24 mouse cellular contexts compared by ENCODE assay signal in genomic region chr14:49316493-49316894, GRCm38 (mm10).
A peak's percentile ranks its signal among the peaks of the same experiment; 100 is the strongest.
DNase-seq lines count a peak whose midpoint lies in the region; ATAC-seq and TF ChIP-seq lines count a peak whose summit lies in the region.
"Had no signal": no experiment of that assay in that cellular context is flagged by ENCODE, and none has a peak within 500 bp of the region (broad histone marks: within the 10 kb centered on the region; RNA-seq: fewer than 3 reads in every experiment).

No protein-coding gene starts in this region.

- no peak for TF ChIP-seq POLR2A in thymus, adult 2 months (IDR thresholded peaks at IDR 0.05; ENCODE audit: control insufficient read depth, extremely low read depth, insufficient read depth, low read length, poor library complexity)

- H3K9ac ChIP-seq in hindbrain, embryonic 16.5 days (ENCODE audit: low read depth, low read length) = no peak overlapping the region; the same call in 1 of the 2 replicates
- H3K9ac ChIP-seq in hindbrain, embryonic 12.5 days = no peak overlapping the region
- H3K9ac ChIP-seq in forebrain, embryonic 14.5 days (ENCODE audit: low read length) = no peak overlapping the region
- no peak overlapping the region for H3K9ac ChIP-seq in midbrain, embryonic 16.5 days (ENCODE audit: low read depth, low read length)
- H3K9ac ChIP-seq: heart, embryonic 12.5 days; liver, embryonic 13.5 days; lung, embryonic 15.5 days; neural tube, embryonic 12.5 days had no signal

- peaks cover 4% of the 10 kb centered on the region; the same call in 1 of the 2 replicates for H3K4me1 ChIP-seq in hindbrain, embryonic 16.5 days (ENCODE audit: control insufficient read depth, insufficient read depth, low read depth, low read length)
- peaks cover 4% of the 10 kb centered on the region for H3K4me1 ChIP-seq in hindbrain, embryonic 12.5 days
- peaks cover 7% of the 10 kb centered on the region for H3K4me1 ChIP-seq in forebrain, embryonic 14.5 days (ENCODE audit: control insufficient read depth, insufficient read depth, low read length)
- peaks cover 7% of the 10 kb centered on the region for H3K4me1 ChIP-seq in midbrain, embryonic 16.5 days (ENCODE audit: control insufficient read depth, insufficient read depth, low read length)
- no peaks in the 10 kb centered on the region for H3K4me1 ChIP-seq in thymus, adult 2 months (replicated peaks; ENCODE audit: control insufficient read depth, insufficient read depth, low read length)
- H3K4me1 ChIP-seq: heart, embryonic 12.5 days; liver, embryonic 13.5 days; neural tube, embryonic 12.5 days had no signal

- no peak overlapping the region for H3K4me3 ChIP-seq in hindbrain, embryonic 16.5 days (ENCODE audit: low read length)
- no peak overlapping the region for H3K4me3 ChIP-seq in hindbrain, embryonic 12.5 days
- H3K4me3 ChIP-seq in forebrain, embryonic 14.5 days (ENCODE audit: low read depth, low read length) = no peak overlapping the region
- no peak overlapping the region for H3K4me3 ChIP-seq in midbrain, embryonic 16.5 days (ENCODE audit: low read depth, low read length)
- H3K4me3 ChIP-seq in thymus, adult 2 months (ENCODE audit: control insufficient read depth, insufficient read depth, low read length) = no peak overlapping the region
- H3K4me3 ChIP-seq: embryonic facial prominence, embryonic 10.5 days; gastrocnemius, adult 2 months; heart, embryonic 12.5 days; liver, embryonic 13.5 days; lung, embryonic 15.5 days; neural tube, embryonic 12.5 days had no signal

- no peak overlapping the region for H3K4me2 ChIP-seq in hindbrain, embryonic 16.5 days (ENCODE audit: low read length)
- no peak overlapping the region for H3K4me2 ChIP-seq in hindbrain, embryonic 12.5 days (replicated peaks)
- H3K4me2 ChIP-seq in forebrain, embryonic 14.5 days (ENCODE audit: low read length) = no peak overlapping the region
- H3K4me2 ChIP-seq in midbrain, embryonic 16.5 days (ENCODE audit: low read length) = no peak overlapping the region
- H3K4me2 ChIP-seq: heart, embryonic 12.5 days; liver, embryonic 13.5 days; lung, embryonic 15.5 days; neural tube, embryonic 12.5 days had no signal

- WGBS in hindbrain, embryonic 16.5 days = 14% methylated on average over 5 of the region's 5 CpGs
- WGBS in hindbrain, embryonic 12.5 days = 26% methylated on average over 5 of the region's 5 CpGs
- 7% methylated on average over 5 of the region's 5 CpGs for WGBS in forebrain, embryonic 14.5 days
- 8% methylated on average over 5 of the region's 5 CpGs for WGBS in midbrain, embryonic 16.5 days
- WGBS in thymus, adult 2 months = 64% methylated on average over 5 of the region's 5 CpGs

- ATAC-seq in hindbrain, embryonic 16.5 days = peak; percentile 48; the same call in 1 of the 2 replicates
- no peak for ATAC-seq in hindbrain, embryonic 12.5 days (ENCODE audit: low FRiP score)
- peak; percentile 55 for ATAC-seq in forebrain, embryonic 14.5 days
- peak; percentile 91 for ATAC-seq in midbrain, embryonic 16.5 days
- ATAC-seq: activated CD4-positive, CD25-positive, alpha-beta regulatory T cell, adult 4 months; inflammation-experienced regulatory T-cells, adult 6 months; Patski had no signal

- peak; percentile 18 for DNase-seq in embryo, embryonic 10 days (ENCODE audit: low spot score)
- no peak for DNase-seq in embryo, embryonic 10.5 days (ENCODE audit: low spot score)
- peak; percentile 35 for DNase-seq in forebrain, embryonic 14.5 days (ENCODE audit: low spot score)
- no peak for DNase-seq in lung, postnatal 4 days
- DNase-seq in thymus, adult 2 months = no peak
- DNase-seq: adrenal gland, postnatal 10 days; cerebellum, postnatal 14 days; gastrocnemius, adult 2 months; heart, postnatal 14 days; kidney, adult 8-10 months; layer of hippocampus, adult 9-11 months; liver, embryonic 13.5 days; right cerebral cortex, adult 18-20 months had no signal

- no peaks in the 10 kb centered on the region for H3K36me3 ChIP-seq in hindbrain, embryonic 16.5 days (ENCODE audit: control insufficient read depth, insufficient read depth, low read length)
- no peaks in the 10 kb centered on the region for H3K36me3 ChIP-seq in hindbrain, embryonic 12.5 days
- no peaks in the 10 kb centered on the region for H3K36me3 ChIP-seq in forebrain, embryonic 14.5 days (ENCODE audit: control insufficient read depth, insufficient read depth, low read length)
- H3K36me3 ChIP-seq in midbrain, embryonic 16.5 days (ENCODE audit: control insufficient read depth, insufficient read depth, low read length) = no peaks in the 10 kb centered on the region
- H3K36me3 ChIP-seq in thymus, adult 2 months (ENCODE audit: control insufficient read depth, insufficient read depth, low read length) = no peaks in the 10 kb centered on the region
- H3K36me3 ChIP-seq: embryonic facial prominence, embryonic 10.5 days; heart, embryonic 12.5 days; liver, embryonic 13.5 days; lung, embryonic 15.5 days; neural tube, embryonic 12.5 days had no signal

- H3K9me3 ChIP-seq in hindbrain, embryonic 16.5 days (ENCODE audit: control insufficient read depth, low read length) = no peaks in the 10 kb centered on the region
- H3K9me3 ChIP-seq in hindbrain, embryonic 12.5 days (replicated peaks) = no peaks in the 10 kb centered on the region
- H3K9me3 ChIP-seq in forebrain, embryonic 14.5 days (replicated peaks; ENCODE audit: control insufficient read depth, low read length) = no peaks in the 10 kb centered on the region
- no peaks in the 10 kb centered on the region for H3K9me3 ChIP-seq in midbrain, embryonic 16.5 days (replicated peaks; ENCODE audit: control insufficient read depth, low read length, poor library complexity, severe bottlenecking)
- H3K9me3 ChIP-seq: embryonic facial prominence, embryonic 10.5 days; heart, embryonic 12.5 days; liver, embryonic 13.5 days; lung, embryonic 15.5 days; neural tube, embryonic 12.5 days had no signal

- H3K27ac ChIP-seq in hindbrain, embryonic 16.5 days (ENCODE audit: low read depth, low read length) = no peak overlapping the region
- no peak overlapping the region for H3K27ac ChIP-seq in hindbrain, embryonic 12.5 days
- no peak overlapping the region for H3K27ac ChIP-seq in forebrain, embryonic 14.5 days (ENCODE audit: low read depth, low read length)
- H3K27ac ChIP-seq in midbrain, embryonic 16.5 days (ENCODE audit: low read length) = no peak overlapping the region
- no peak overlapping the region for H3K27ac ChIP-seq in thymus, adult 2 months (ENCODE audit: control insufficient read depth, insufficient read depth, low read length)
- H3K27ac ChIP-seq: embryonic facial prominence, embryonic 10.5 days; gastrocnemius, adult 2 months; liver, embryonic 13.5 days; lung, embryonic 15.5 days; neural tube, embryonic 12.5 days; stomach, postnatal 0 days had no signal

- H3K27me3 ChIP-seq in hindbrain, embryonic 16.5 days (replicated peaks; ENCODE audit: control insufficient read depth, insufficient read depth, low read length) = no peaks in the 10 kb centered on the region
- no peaks in the 10 kb centered on the region for H3K27me3 ChIP-seq in hindbrain, embryonic 12.5 days
- no peaks in the 10 kb centered on the region for H3K27me3 ChIP-seq in forebrain, embryonic 14.5 days (replicated peaks; ENCODE audit: control insufficient read depth, insufficient read depth, low read length)
- no peaks in the 10 kb centered on the region for H3K27me3 ChIP-seq in midbrain, embryonic 16.5 days (ENCODE audit: control insufficient read depth, insufficient read depth, low read depth, low read length)
- no peaks in the 10 kb centered on the region for H3K27me3 ChIP-seq in thymus, adult 2 months (ENCODE audit: control insufficient read depth, insufficient read depth, low read length)
- H3K27me3 ChIP-seq: heart, embryonic 12.5 days; liver, embryonic 13.5 days; lung, embryonic 15.5 days; neural tube, embryonic 12.5 days; Patski had no signal

- TF ChIP-seq CTCF in thymus, adult 2 months (IDR thresholded peaks at IDR 0.05; ENCODE audit: borderline replicate concordance, control insufficient read depth, extremely low read depth, insufficient read depth, low read length, poor library complexity) = no peak

Comparison
In these comparisons a context has a peak if more than half of its experiments do, and no peak if none do; other contexts are left out.
1. DNase-seq: peak in embryo, embryonic 10 days (single experiment) and forebrain, embryonic 14.5 days (single experiment); none in embryo, embryonic 10.5 days (single experiment), lung, postnatal 4 days (0 of 2) and thymus, adult 2 months (single experiment).